Mouse (Mus musculus) adrenal gland, adult 8-10 months (tissue): Measurements from ENCODE around the gene Ddx3x. TPM values are rescaled to one million over a fixed set of nuclear protein-coding genes. Genes with fewer than 3 reads are reported as not detected.
A peak's percentile ranks its signal among the peaks of the same experiment; 100 is the strongest.
"Not testable (repeated sequence)": the region's sequence is repeated elsewhere in the genome, so short reads cannot be mapped to it uniquely, and the experiment has no call there.

Experiments used
- DNase-seq: peaks from one replicate; pipeline ENCODE4 v3.0.0; 2022
- total RNA-seq, 4 experiments: library from RNA; stranded (reverse); gene quantifications; 2 replicates each; pipeline ENCODE4 v1.2.4; 2022

Gene Ddx3x
- total RNA-seq, 4 experiments from 2014 or later, result 290 to 412 (median 345) TPM

DNA sequence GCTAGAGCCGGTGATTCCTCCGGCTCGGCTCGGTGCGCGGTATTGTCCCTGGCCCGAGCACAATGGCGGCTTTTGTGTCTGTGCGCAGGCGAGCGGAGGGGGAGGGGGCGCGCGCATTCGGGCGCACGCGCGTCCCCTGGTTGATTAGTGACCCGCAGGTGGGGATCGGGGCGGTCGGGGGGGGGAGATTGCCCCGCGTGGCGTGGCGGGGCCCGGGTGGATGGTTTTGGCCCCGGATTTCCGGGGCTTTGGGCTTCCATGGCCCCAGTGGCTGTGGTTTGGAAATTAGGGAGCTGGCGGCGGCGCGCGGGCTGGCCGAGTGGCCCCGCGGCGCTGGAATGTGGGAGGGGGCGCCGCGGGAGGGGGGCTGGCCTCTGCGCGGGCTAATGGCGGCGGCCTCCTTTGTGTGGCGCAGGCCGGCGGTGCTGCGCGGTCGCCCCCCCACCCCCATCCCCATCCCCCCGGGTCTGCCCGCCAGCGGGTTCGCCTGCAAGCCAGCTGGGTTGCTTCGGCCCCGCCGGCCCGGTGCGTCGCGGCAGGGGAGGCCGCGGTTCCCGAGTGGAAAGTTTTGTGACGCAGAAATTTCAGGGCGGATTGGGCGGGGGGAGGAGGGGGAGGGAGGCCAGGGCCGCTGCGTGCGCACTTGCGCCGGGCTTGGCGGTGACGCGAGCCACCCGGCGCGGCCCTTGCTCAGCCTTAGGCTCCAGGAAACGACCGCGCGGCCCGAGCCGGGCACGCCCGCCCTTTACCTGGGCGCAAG lies 739 bp downstream of the Ddx3x start:
- peak; percentile 70 for DNase-seq

DNA sequence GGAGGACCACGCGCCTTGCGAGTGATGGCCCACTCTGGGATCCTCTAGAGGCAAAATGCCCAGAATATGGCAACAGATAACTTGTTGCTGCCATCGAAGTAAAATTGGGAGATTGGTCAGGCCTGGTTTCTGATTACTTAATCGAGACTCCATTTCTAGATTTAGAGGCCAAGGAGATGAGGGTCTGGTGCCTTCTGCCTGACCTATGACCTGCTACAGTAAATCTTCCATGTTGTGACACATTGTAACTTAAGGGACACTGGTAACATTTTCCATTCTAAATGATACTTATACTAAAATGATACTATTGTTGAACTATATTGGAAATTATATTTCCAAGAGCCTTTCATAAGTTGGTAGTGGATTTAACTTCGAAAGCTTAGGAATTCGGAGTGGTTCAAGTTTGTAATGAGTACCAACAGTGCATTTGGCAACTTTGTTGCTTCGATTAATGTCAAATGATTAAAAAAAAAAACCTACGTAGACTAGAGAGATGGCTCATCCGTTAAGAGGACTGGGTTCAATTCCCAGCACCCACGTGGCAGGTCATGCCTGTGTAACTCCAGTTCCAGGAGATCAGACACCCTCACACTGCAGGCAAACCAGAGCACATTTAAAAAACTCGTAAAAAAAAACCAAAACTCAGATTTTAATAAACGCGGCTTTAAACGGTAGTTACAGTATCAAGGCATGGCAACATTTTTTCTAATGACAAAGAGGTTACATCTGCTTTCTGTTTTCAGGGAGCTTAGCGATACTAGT lies 1.5 kb downstream of the Ddx3x start:
- no peak for DNase-seq

DNA sequence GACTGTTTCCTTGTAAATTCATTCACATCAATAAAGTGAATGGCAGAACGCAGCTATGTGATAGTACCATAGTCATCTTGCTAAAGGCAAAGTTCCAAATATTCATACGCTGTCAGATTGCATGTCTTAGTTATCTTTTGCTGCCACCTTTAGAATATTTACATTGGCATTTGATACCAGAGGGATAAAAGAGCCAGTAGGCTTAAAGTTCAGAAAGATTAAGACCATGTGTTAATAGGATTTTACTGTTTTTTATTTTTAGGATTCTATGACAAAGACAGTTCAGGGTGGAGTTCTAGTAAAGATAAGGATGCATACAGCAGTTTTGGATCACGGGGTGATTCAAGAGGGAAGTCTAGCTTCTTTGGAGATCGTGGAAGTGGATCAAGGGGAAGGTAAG lies 5.0 kb downstream of the Ddx3x start:
- no peak for DNase-seq

DNA sequence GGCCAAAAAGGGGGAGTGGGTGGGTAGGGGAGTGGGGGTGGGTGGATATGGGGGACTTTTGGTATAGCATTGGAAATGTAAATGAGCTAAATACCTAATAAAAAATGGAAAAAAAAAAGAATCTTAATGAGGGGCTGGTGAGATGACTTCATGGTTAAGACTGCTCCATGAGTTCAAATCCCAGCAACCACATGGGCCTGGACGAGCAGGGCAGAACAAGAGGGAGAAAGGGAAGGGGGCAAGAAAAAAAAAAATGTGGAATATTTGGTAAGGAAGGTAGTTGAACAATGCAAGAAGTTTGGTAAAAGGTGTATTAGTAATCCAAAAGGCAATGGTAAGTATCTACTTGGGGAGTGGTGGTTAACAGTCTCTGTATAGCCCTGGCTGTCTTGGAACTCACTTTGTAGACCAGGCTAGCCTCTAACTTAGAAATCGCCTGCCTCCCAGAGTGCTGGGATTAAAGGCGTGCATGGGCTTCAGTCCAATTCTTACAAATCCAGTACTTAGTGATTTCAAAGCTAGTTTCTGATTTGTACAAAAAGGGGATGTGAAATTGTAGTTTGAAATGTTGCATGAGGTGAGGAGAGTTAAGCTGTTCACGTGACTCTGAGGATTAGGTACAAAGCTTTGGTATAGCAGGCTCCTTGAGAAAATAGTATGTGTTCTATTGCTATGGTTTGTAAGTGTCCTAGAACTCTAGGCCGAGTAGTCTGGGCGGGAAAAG lies 13.9 kb downstream of the Ddx3x start:
- DNase-seq, result no peak

DNA sequence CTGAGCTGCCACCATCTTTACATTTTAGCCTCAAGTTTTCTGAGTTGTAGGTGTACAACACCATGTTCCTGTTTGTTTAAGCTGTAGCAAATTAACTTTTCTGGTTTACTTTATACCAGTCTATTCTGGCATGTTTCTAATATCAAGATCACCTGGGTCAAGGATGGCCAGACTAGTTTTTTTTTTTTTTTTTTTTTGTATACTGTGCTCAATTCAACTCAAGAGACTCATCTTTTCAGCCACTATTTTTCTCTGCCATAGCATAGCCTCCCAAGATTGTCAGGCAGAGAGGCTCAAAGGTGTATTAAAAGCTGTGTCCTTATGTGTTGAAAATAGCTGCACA lies 14.4 kb downstream of the Ddx3x start:
- no peak for DNase-seq

DNA sequence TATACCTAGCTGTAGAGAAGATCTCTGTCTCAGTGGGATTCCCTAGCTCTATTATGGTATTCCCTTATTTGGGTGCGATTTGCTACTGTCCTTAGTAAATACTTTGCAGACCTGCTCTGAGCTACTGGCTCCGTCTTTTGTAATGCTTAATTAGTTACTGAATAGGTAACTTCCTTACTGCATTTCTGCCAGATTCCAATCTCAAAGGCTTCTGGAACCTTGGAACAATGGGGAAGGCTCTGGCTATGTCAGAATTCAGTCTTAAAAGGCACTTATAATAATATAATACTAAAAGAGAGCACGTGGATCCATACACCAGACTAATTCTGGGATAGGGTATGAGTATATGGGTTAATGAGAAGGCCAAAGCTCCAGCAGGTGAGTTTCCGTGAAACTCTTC lies 15.5 kb downstream of the Ddx3x start:
- not testable (repeated sequence) for DNase-seq

DNA sequence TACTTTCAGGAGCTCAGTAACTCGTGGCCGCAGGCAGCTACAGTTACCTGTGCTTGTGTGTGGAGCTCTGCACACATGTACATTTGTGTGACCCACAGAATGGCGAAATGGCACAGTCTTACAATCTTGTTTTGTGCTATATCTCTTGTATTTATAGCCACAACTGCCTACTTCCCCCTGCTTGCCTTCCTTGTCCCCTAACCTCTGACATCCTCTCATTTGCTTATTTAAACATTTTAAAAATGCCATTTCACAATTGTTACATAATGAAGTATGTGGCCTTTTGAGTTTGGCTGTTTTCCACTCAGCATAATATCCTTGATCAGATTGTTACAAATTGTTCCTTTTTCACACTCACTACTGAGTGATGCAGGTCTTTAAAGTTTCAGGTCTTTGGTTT lies 25.4 kb downstream of the Ddx3x start:
- no peak for DNase-seq

DNA sequence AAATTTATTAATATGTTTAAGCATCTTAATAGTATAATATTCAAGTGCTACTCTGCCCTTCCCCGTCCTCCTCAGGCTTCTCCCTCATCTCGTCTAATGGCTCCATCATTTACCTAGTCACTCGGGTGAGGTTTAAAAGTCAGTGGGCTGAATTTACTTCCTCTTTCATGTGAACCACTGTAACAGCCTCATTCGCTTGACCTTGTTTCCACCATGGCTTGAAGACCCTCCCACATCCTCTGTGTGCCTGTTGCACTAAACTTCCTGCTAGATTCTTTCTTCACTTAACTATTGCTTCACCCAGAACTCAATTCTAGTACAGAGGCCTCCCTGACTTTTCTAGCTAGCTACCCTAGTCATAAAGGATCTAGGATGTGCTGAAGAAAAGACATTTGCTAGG lies 30.6 kb downstream of the Ddx3x start:
- no peak for DNase-seq

DNA sequence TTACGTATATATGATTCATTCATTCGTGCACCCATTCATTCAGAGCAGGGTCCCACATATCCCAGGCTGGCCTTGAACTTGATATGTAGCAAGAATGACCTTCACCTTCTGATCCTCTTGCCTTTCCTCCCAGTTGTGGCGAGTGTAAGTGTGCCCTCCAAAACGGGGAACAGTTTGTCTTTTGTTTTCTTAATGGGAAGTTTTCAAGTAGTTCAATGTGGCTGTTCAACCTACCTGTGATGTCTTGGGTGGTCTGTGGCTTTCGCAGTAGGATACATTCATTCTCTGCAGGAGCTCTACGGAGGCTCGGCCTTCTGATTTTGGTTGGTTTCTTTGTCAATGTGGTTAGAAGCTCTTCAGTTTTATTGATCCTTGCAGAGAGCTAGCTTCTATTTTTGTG lies 48.8 kb downstream of the Ddx3x start:
- DNase-seq, result no peak

Other genes starting within 250 kb of the Ddx3x start
- 100 to 1,000 TPM; 172 to 242 (median 222) TPM for gene Usp9x, start 209.5 kb upstream of the Ddx3x start, total RNA-seq
- under 1 TPM; 0.26 to 0.40 (median 0.33) TPM for gene Nyx, start 185.1 kb downstream of the Ddx3x start, total RNA-seq